Mouse (Mus musculus) bone marrow, adult 2 months (tissue): ENCODE results near the gene Arl5a. TPM values are rescaled to one million over a fixed set of nuclear protein-coding genes. Genes with fewer than 3 reads are reported as not detected.

Experiments
- H3K27ac ChIP-seq: fragments of 200-500 bp; 2 replicates; pipeline ENCODE4 v1.5.1; 2012; ENCODE audit warnings: low read depth, mild to moderate bottlenecking, control low read depth, inconsistent platforms, low read length; ENCODE audit not compliant: control insufficient read depth, poor library complexity, insufficient read depth
- H3K4me1 ChIP-seq: fragments of 200-500 bp; 2 replicates; pipeline ENCODE4 v1.6.1; 2011; ENCODE audit warnings: low read length; ENCODE audit not compliant: control insufficient read depth, insufficient read depth
- H3K4me3 ChIP-seq: fragments of 200-500 bp; replicated peaks from 2 replicates; pipeline ENCODE3; 2011; ENCODE audit warnings: mild to moderate bottlenecking, low read depth, low read length, control low read depth; ENCODE audit not compliant: control insufficient read depth
- CTCF ChIP-seq: fragments of 200-500 bp; IDR thresholded peaks from 2 replicates; pipeline ENCODE4 v1.5.1; 2011; ENCODE audit warnings: low read length, control low read depth; ENCODE audit not compliant: control insufficient read depth, insufficient read depth
- POLR2A ChIP-seq: fragments of 200-500 bp; IDR thresholded peaks from 2 replicates; pipeline ENCODE4 v1.6.1; 2011; ENCODE audit warnings: low read depth, mild to moderate bottlenecking, control low read depth, low read length, borderline replicate concordance; ENCODE audit not compliant: control insufficient read depth
- WGBS: fragments of 180-500 bp; shearing (Covaris S2); methylation state at CpG from one replicate; pipeline ENCODE4 v1.1.7; 2018; 5-methylcytosine and 5-hydroxymethylcytosine counted together
- polyA plus RNA-seq: library from polyadenylated mRNA; stranded (reverse); fragments of >200 nt; gene quantifications from 2 replicates; pipeline ENCODE4 v1.2.4, GENCODE M21; 2011; ENCODE audit warnings: low replicate concordance; ENCODE audit not compliant: missing spikeins, insufficient read depth, insufficient read length

Gene Arl5a
- polyA plus RNA-seq, 1 experiment = 13.9 TPM

- H3K4me1 ChIP-seq = no peaks in the 10 kb centered on the region
- no peak for TF ChIP-seq CTCF
- no peak for TF ChIP-seq POLR2A
- WGBS = 85% methylated on average over 9 of the region's 9 CpGs
Measured at GRCm38 (mm10) chr2:52361086-52361485, 63.6 kb downstream of the Arl5a start.

GRCm38 (mm10) chr2:52359722-52360121, 65.0 kb downstream of the Arl5a start:
- 69% methylated on average over 1 of the region's 1 CpGs for WGBS
- H3K4me3 ChIP-seq = no peak overlapping the region
- H3K27ac ChIP-seq = no peak overlapping the region
- TF ChIP-seq CTCF = no peak
- no peak for TF ChIP-seq POLR2A
- no peaks in the 10 kb centered on the region for H3K4me1 ChIP-seq

More at GRCm38 (mm10) chr2:52361086-52361485, 63.6 kb downstream of the Arl5a start:
- Histone ChIP-seq H3K27ac (no peak overlapping the region), H3K4me3 (no peak overlapping the region)

GRCm38 (mm10) chr2:52358156-52358555, 66.5 kb downstream of the Arl5a start:
- 90% methylated on average over 5 of the region's 5 CpGs for WGBS
- Histone ChIP-seq H3K27ac (no peak overlapping the region), H3K4me1 (no peaks in the 10 kb centered on the region), H3K4me3 (no peak overlapping the region)
- TF ChIP-seq POLR2A (no peak), CTCF (no peak)

GRCm38 (mm10) chr2:52351029-52351428, 73.7 kb downstream of the Arl5a start:
- WGBS = 73% methylated on average over 1 of the region's 1 CpGs
- no peak overlapping the region for H3K27ac ChIP-seq
- TF ChIP-seq POLR2A (no peak), CTCF (no peak)
- H3K4me1 ChIP-seq = no peaks in the 10 kb centered on the region
- no peak overlapping the region for H3K4me3 ChIP-seq

Other genes starting within 250 kb of the Arl5a start
- gene Neb, start 46.4 kb downstream of the Arl5a start, polyA plus RNA-seq = 3.2 and 4.5 TPM in 2 replicates